Mouse (Mus musculus) mature B cell (primary cell): ENCODE measurements around the gene Csde1.

Experiments
- in situ Hi-C: fragments of 300-500 bp; cut with MboI; formaldehyde crosslinking; loops from 2 replicates; pipeline ENCODE4 v1.14.3; 2019

Csde1 gene

GRCm38 (mm10) chr3:103020249-103020942, at the start of gene Csde1:
TSS of gene Csde1 (plus strand) at chr3:103020426.
- in situ Hi-C loops: no loop called here

- in situ Hi-C loops: no loop called here
Measured at GRCm38 (mm10) chr3:102970508-102970907, 49.7 kb upstream of the Csde1 start.

GRCm38 (mm10) chr3:102976906-102977305, 43.3 kb upstream of the Csde1 start:
- in situ Hi-C loops: no loop called here

- in situ Hi-C loops: no loop called here
Measured at GRCm38 (mm10) chr3:102979550-102980348, 40.5 kb upstream of the Csde1 start.

GRCm38 (mm10) chr3:102980349-102980736, 39.9 kb upstream of the Csde1 start:
- in situ Hi-C loops: no loop called here

- in situ Hi-C loops: loop anchor here (10.0 kb wide), 1 partner anchor 256 kb away; the partner anchor contains the start of gene Tspan2
Measured at GRCm38 (mm10) chr3:102991041-102991440, 29.2 kb upstream of the Csde1 start.

GRCm38 (mm10) chr3:102992936-102993335, 27.3 kb upstream of the Csde1 start:
- in situ Hi-C loops: loop anchor here (10.0 kb wide), 1 partner anchor 258 kb away; the partner anchor contains the start of gene Tspan2

- in situ Hi-C loops: loop anchor here (5.0 to 10.0 kb wide), 2 partner anchors 48 to 260 kb away; partner anchors contain the start of gene Tspan2
Measured at GRCm38 (mm10) chr3:102995233-102995604, 25.0 kb upstream of the Csde1 start.

GRCm38 (mm10) chr3:102995605-102996321, 24.5 kb upstream of the Csde1 start, which contains the start of gene Sike1:
TSS of gene Sike1 (plus strand) at chr3:102995708.
- in situ Hi-C loops: loop anchor here (5.0 to 10.0 kb wide), 2 partner anchors 48 to 261 kb away; partner anchors contain the start of gene Tspan2

GRCm38 (mm10) chr3:102997036-102997435, 23.2 kb upstream of the Csde1 start:
- in situ Hi-C loops: loop anchor here (5.0 to 10.0 kb wide), 2 partner anchors 50 to 262 kb away; partner anchors contain the start of gene Tspan2

GRCm38 (mm10) chr3:102997591-102997990, 22.6 kb upstream of the Csde1 start:
- in situ Hi-C loops: loop anchor here (5.0 to 10.0 kb wide), 2 partner anchors 50 to 263 kb away; partner anchors contain the start of gene Tspan2

- in situ Hi-C loops: no loop called here
Measured at GRCm38 (mm10) chr3:103001595-103001994, 18.6 kb upstream of the Csde1 start.

GRCm38 (mm10) chr3:103017350-103017749, 2.9 kb upstream of the Csde1 start:
- in situ Hi-C loops: no loop called here

GRCm38 (mm10) chr3:103019462-103019861, 764 bp upstream of the Csde1 start:
- in situ Hi-C loops: no loop called here

GRCm38 (mm10) chr3:103020943-103021638, 865 bp downstream of the Csde1 start:
- in situ Hi-C loops: no loop called here

- in situ Hi-C loops: no loop called here
Measured at GRCm38 (mm10) chr3:103026174-103026573, 5.9 kb downstream of the Csde1 start.

- in situ Hi-C loops: no loop called here
Measured at GRCm38 (mm10) chr3:103040285-103040684, 20.1 kb downstream of the Csde1 start.

GRCm38 (mm10) chr3:103040861-103041379, 20.7 kb downstream of the Csde1 start:
- in situ Hi-C loops: no loop called here

GRCm38 (mm10) chr3:103056016-103056595, 35.9 kb downstream of the Csde1 start:
- in situ Hi-C loops: no loop called here

- in situ Hi-C loops: no loop called here
Measured at GRCm38 (mm10) chr3:103057752-103058151, 37.5 kb downstream of the Csde1 start.
